Mouse (Mus musculus) adipocyte (in vitro differentiated cells): ENCODE results near the gene Il13.

ENCODE experiments used
- DNase-seq: peaks from one replicate; pipeline ENCODE4 v3.0.0-alpha.2; 2016; ENCODE audit warnings: low spot score

Il13 gene

DNA sequence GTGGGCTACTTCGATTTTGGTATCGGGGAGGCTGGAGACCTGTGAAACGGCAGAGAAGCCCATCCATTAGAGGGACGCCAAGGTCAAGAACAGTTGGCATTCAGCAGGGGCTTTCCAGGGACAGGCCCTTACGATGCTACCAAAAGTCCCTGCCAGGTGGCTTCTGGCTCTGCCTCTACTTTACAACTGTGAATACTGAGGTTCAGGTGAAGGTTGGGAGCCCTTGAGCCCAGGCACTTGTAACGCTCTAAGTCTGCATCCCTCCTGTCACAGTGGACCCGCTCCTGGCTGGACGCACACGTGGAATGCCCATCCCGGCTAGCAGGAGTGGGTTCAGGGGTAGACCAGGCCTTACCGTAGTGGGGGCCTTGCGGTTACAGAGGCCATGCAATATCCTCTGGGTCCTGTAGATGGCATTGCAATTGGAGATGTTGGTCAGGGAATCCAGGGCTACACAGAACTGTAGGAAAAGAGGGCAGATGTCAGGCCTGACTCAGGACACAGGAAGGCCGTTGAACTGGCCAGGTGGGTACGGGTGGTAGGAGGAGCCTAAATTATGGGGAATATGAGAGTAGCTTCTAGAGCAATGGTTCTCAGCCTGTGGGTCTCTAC lies 2.3 kb downstream of the Il13 start:
- peak; percentile 40 for DNase-seq

DNA sequence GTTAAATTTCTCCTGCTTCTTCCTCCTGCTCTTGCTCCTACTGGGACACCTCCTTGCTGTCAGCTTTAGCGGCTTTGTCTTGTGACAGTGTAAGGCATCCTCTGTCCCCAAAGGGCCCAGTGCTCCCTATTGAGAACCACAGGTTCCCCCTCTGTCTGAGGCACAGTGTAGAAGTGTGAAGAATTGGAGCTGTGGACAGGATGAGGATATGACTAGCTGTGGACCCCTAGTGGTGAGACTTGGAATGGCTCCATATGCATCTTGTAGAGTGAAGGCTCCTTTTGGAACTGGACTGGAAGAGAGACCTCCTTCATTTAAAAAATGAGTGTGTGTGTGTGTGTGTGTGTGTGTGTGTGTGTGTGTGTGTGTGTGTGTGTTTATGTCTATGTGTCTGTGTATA lies 6.6 kb downstream of the Il13 start:
- DNase-seq: peak; percentile 86

DNA sequence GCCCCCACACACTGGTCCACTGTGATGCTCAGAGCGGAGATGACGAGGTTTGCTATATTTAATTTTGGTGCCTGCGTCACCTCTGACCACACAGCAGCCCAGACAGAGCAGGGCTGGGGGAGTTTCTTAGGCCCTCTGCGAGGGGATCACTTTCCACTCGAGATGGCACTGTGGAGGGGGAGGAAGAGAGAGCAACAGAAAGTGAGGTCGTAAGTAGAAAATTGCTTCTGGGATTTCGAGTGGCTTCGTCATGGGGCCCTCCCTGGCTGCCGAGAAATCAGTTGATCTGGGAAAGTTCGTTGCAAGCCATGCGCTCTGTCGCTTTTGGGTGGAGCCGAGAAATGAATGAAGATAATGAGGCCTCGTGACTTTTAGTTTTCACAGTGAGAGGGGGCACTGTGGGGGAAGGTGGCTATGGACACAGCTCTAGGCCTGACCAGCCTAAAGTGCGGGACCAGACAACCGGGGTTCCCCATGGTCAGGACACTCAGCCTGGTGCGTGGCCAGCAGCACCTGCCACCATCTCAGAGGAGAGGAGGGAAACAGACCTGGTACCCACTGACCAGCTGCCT lies 7.6 kb downstream of the Il13 start:
- no peak for DNase-seq

DNA sequence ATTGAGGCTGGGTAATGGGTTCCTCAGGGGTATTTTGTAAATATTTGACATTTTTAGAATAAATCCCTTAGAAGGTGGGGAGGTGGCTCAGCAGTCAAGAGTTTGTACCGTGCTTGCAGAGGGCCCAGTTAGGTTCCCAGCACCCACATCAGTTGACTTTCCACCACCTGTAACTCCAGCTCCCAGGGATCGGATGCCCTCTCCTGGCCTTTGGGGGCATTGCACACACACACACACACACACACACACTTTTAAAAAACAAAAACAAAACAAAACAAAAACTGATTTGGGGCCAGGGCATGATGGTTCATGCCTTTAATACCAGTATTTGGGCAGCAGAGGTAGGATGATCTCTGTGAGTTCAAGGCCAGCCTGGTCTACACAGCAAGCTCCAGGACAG lies 10.4 kb downstream of the Il13 start:
- DNase-seq: no peak

DNA sequence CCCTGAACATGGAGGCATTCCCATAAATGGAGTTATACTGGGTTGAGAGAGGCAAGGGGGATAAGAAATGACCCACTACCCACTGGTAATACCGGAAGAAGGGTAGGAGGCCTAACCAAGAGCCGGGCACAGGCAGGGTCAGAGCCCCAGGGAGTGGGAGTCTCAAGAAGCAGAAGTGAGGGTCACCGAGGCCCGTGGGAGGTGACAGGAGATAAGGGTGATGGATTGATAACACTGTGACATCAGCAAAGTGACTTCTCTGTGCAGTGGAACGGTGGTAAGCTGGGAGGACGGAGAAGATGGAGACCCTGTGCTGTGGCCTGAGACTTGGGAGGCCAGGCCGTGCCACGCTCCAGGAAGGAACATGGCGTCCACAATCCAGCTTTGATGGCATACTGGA lies 10.9 kb downstream of the Il13 start:
- no peak for DNase-seq

DNA sequence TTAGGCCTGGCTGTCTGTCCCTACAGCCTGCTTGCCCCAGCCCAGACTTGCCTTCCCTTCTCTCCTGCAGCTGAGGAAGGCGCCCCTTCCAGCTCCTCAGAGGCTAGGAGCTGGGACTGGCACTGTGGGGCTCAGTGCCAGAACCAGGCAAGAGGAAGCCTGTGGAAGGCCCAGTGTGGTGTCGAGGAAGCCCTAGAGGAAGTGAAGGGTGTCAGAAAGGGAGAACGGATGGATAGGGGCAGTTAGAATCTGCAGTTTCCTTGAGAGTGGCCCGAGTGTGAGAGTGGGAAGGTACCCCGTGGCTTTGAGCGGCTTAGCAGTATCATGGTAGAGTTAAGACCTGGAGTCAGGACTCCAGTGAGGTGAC lies 12.1 kb downstream of the Il13 start:
- no peak for DNase-seq

DNA sequence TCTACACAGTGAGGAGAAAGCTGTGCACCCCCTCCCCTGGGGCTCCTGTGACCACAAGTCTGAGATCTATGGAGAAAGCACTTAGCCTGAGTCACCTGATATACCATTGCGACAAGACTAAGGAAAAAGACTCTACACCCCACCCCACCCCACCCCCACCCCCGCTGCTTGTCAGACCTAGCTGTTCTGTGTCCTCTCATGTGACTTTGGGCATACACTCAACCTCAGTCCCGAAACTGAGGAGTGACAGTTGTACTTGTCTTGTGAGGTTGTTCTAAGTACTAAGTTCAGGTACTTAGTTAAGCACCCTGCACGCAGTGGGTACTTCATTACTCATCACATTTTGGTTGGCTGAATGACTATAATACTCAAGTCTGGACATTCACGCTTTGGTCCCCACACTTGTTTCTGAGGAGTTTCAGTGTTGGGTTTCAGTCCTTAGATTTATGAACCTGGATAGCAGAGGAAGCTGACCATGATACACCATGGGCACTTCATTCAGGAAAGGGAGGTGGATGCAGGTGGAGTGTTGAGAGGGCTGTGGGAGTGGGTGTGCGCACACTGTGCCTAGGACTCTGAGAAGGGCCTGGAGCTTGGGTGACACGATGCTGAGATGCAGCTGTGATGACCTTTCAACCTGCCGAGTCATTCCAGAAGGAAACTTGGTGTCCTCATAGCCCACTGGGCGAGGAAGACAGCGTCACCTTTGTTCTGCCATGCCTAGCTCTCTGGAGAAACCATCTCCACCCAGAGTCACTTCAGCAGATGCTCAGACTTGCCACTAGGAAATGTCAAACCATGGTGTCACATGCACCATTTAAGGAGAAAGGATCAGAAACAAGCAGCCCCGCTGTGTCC lies 12.7 kb downstream of the Il13 start:
- DNase-seq: no peak

DNA sequence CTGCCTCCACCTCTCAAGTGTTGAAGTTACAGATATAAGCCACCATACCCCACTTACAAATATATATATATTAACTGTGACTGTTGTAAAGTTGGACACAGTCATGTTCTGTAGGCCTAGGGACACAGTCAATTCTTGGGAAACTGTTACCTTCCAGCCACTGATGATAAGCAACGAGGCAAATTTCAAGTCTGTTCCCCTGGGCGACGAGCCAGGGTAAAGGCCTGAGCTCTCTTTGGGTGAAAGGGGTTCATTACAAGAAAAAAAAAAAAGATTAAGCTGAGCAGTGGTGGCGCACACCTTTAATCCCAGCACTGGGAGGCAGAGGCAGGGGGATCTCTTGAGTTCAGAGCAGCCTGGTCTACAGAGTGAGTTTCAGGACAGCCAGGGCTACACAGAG lies 14.4 kb downstream of the Il13 start:
- DNase-seq: peak; percentile 66

DNA sequence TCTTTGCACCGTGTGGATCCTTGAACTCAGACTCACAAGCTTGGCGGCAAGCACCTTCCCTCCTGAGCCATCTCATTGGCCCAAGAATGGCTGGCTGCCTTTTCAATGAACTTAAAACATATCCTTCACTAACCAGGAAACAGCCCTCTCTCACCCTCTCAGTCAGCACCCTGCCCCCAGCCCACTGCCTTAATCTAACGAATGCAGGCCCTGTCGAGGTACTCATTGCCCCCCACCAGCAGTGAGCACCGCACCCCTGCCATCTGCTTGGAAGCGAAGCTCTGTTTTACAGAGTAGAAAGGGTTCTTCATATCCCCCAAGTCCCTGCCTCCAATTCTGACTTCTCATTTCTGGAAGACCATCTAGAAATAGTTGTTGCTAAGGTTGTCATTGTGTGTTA lies 15.1 kb downstream of the Il13 start:
- DNase-seq: no peak

DNA sequence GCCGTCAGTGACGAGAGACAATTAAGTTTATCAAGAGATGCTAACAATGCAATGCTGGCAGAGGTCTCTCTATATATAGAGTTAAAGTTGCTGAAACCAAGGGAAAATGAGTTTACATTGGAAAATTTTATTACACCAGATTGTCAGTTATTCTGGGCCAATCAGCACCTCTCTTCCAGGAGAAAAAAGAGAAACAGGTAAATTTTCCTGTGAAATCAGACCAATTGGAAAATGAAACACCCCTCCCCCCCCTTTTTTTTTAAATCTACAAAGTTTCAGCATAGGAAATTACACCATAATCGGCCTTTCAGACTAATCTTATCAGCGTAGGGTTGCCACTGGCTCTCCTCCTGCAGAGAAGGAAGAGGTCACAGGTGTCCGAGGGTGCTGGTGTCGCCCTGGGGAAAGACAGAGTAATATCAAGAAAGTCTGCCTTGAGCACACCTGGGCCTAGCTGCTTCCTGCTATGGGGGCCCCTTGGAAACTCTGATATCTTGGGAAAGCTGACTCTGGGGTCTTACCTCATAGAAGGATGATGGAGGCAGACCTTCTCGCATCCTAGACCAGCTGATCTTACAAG lies 15.8 kb downstream of the Il13 start, which contains the start of gene Il4:
Il4 (minus strand) TSS at position 51 of the 580 bp plus-strand sequence.
- DNase-seq: no peak

DNA sequence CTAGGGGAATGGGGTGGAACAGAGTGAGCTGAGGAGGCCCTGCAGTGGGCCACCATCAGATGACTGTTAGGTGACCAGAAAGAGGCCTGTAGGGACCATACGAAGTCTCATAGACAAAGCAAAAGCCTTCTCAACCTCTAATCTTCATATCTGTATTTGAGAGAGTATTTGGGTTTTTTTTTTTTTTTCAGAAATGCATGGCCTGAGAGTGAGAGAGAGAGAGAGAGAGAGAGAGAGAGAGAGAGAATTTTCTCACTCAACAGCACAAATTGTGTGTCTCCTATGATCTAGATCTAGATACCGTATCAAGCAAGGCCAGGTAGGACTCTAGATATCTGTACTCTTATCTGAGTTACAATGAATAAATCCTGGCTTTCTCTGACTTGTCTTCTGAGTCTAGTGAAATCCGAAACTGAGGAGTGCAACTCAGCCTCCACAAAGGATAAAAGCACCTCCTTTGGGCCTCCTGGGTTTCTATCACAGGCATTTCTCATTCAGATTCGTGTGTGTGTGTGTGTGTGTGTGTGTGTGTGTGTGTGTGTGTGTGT lies 16.9 kb downstream of the Il13 start:
- no peak for DNase-seq

DNA sequence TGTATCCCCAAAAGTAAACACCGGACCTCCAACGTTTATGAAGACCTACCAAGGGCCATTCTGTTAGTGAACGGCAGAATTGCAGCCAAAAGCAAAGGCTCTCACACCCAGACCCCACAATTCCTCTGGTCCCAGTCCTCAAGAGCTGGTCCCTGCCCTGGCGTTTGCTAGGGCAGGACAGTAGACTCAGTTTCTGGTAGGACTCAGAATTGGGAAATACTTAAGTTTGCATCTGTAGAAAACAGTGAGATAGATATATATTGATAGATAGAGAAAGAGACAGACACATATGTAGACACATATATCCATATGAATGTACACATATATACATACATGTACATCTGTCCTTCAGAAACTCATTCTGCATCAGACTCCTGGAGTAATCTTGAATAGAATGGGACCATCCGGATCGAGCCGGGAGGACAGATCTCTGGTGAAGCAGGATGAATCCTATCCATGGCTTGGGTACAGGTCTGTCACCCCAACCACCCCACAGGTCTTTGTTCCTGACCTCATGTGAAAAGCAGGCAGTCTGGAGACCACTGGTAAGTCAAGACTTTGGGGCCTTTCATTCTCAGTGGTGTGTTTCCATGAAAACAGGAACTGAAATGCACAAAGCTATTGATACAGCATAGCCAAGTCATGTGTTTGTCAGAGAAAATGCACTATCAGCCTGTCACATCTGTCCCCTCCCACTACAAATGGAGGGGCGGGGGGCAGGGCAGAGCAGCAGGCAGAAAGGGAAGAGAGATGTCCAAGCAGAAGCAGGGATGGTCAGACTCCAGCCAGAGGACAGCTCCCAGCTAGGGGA lies 17.5 kb downstream of the Il13 start:
- DNase-seq: no peak

DNA sequence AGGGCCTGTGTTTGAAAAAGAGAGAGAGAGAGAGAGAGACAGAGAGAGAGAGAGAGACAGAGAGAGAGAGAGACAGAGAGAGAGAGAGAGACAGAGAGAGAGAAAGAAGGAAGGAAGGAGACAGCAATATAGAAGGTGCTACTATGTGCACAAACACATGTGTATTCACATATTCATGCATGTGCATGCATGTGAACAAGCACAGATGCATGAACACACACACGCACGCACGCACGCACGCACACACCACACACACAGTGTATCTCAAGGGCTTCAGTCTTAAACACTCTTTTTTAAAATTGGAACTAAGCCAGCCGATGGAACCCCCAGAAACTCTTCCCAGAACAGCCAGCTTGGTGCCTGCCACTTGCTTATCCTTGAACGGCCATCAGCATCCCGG lies 18.9 kb downstream of the Il13 start:
- DNase-seq: no peak

DNA sequence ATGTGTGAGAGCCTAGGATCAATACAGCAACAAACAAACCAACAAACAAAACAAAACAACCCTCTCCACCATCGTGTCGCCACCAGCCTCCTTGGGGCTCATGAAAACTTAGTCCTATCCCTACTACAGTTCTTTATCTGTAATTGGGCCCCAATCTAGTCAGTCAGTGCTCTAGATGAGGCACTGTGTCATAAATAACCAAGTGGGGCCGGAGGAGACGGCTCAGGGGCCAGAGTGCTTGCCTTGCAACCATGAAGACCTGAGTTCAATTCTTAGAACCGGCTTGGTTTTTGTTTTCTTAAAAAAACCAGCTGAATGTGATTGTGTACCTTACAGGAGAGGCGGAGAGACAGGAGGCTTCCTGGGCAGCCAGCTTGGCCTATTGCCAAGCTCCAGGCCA lies 19.3 kb downstream of the Il13 start:
- DNase-seq: no peak

DNA sequence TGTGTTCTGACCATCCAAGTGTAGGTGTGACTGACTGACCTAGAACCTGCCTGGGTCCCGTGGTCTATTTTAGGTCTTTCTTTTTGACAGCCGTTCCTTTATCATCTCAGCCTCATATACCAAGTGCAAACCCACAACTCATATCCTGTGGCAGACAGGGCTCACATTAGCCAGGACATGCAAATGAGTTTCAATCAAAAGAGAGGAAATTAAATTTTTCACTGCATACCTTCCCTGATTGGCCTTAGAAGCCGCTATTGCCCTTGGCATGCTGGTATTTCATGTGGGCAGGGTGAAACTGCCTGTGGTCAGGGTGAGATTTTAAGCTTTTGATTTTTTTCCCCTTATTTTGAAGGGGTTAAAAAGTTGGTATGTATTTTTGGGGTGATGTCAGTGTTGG lies 24.8 kb downstream of the Il13 start:
- DNase-seq: no peak

DNA sequence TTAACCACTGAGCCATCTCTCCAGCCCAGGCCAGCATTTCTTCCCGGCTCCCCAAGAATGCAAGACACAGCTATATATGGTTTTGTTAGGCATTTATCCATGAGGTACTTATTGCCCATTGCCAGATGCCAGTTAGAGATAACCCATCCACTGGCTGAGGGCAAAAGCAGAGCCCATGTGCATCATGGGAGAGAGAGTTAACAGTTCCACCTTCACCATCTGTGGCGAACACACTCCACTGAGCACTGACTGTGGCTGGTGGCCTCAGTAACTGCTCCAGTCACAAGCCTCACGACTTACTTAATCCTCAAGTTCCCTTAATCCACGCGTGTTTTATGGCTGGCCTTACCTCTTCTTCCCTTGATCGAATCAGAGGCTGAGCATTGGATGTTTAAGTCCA lies 25.3 kb downstream of the Il13 start:
- DNase-seq: no peak

DNA sequence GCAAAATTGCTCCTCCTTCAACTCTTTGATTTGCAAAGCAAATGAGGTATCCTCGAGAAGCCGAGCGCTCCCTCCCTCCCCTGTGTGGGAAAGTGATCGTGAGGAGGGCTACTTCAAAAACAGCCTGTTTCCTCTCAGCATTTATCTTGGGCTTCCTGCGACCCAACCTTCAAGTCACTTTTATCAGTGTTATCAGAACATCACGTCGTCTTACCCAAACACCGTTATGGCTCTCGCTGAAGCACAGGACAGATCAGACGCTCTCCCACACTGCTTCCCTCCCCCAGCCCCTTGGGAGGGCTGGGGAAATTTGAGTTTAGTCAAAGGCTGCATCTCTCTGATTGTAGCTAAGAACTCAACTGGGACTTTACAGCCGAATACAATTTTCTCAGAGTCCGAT lies 28.9 kb downstream of the Il13 start:
- no peak for DNase-seq

DNA sequence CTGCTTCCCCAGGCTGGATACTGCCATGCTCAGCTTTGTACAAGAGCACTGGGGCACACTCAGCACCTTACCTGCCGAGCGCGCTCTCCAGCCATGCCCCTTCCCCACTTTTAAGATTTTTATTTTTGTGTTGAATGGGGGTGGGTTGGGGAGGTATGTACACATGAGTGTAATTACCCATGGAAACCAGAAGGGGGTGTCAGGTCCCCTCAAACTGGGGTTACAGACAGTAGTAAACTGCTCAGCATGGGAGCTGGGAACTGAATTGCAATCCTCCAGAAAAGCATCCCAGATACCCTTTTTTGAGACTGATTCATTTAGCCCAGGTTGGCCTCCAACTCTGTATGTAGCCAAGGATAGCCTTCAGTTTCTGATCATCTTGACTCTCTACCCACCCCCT lies 29.5 kb downstream of the Il13 start:
- no peak for DNase-seq

DNA sequence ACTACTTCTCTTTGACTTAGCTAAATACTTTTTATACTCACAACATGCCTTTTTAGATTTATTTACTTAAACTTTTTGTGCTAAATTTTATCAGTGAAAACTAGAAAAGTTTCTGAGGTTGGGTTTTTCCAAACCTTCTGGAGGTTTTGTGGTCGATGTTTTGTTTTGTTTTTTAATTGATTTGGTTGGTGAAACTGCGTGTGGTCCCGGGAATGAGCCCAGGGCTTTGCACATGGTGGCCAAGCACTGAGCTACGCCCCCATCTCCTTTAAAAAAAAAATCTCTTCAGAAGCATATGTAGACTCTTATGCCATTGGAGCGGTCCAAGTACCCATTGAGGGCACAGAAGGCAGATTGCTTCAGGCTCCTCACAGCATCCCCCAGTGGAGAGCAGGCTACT lies 43.4 kb downstream of the Il13 start:
- DNase-seq: no peak

DNA sequence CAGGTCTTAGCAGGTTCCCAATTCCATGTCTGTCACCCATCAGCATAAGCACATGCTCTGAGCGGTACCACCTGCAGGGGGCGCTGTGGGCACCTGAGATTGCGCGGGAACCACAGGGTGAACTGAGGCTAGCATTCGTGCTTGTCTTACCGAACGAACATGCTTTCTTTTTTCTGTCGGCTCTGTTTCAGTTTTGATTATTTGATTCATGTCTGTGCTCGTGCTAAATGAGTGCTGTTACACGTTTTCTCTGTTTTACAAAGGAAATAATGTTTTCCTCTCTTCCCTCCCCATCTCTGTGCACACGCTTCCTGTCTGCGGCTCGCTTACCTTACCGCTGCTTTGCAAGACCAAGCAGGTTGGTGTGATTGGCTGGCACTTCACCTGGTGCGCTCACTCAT lies 44.1 kb downstream of the Il13 start:
- peak; percentile 17 for DNase-seq

DNA sequence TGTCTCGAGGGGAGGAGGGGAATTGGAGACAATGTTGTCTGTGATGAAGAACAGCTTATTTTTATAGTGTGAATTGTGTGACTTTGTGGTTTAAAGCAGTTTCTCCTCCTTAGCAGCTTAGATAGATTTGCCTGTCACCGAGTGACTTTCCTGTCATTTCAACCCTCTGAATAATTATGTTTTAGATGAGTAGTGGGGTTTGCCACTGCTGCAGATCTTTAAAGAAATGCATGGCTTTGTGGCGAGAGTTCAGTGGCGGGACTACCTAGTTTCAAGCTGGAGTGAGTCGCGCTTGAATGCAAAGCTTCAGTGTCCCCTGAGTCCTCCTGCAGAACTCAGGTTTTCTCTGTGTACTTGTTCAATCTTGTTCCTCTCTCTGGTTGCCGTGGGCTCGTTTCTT lies 46.2 kb downstream of the Il13 start:
- no peak for DNase-seq

DNA sequence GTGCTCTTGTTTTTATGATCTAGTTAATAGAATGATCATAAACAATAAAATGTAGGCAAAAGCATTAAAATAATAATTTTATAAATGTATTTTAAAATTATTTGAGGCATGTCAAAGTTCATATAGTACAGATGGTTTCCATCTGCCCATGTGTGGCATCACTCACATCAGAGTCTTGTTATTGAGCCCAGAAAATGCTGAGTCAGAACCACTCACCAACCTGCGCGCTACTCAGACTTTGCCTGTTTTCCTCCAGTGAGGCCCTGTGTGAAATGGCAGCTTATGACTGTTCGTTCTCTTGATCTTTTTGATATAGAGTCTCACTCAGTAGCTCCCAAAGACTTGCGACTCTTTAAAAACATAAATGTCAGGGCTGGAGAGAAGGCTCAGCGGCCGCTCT lies 49.0 kb downstream of the Il13 start:
- no peak for DNase-seq
